Mouse (Mus musculus): Measurements from ENCODE around the gene Gucy1b1. TPM values are rescaled to one million over a fixed set of nuclear protein-coding genes. Genes with fewer than 3 reads are reported as not detected.
A peak's percentile ranks its signal among the peaks of the same experiment; 100 is the strongest.

Gucy1b1 gene
- 51.7 and 66.4 TPM in 2 replicates for polyA plus RNA-seq (2014; fragmentation: Nextera tagmentation; extraction: Ambion mirVana)

GRCm38 (mm10) chr3:82074201-82074851 is at the start of gene Gucy1b1:
Gene Gucy1b1, minus strand, starts transcription at chr3:82074689.
- Histone ChIP-seq H3K27me3 (ENCODE audit: control insufficient read depth, insufficient read depth, low read length) (no peaks in the 10 kb centered on the region), H3K36me3 (replicated peaks; ENCODE audit: control insufficient read depth, insufficient read depth) (no peaks in the 10 kb centered on the region), H3K9me3 (ENCODE audit: control insufficient read depth, low read length) (no peaks in the 10 kb centered on the region), H3K4me3 (replicated peaks; ENCODE audit: low read length) (peak within 1 kb of the TSS; percentile 55), H3K4me2 (replicated peaks) (peak within 1 kb of the TSS; percentile 97), H3K27ac (peak within 1 kb of the TSS; percentile 70), H3K4me1 (replicated peaks; ENCODE audit: control insufficient read depth, insufficient read depth, low read length) (no peaks in the 10 kb centered on the region; the same call in 1 of the 2 replicates), H3K9ac (peak within 1 kb of the TSS; percentile 71)
- ATAC-seq (ENCODE audit: low FRiP score) (peak; percentile 99), DNase-seq (ENCODE audit: low spot score) (peak; percentile 85)
- WGBS: under 1% methylated on average over 25 of the region's 25 CpGs

- H3K4me1 ChIP-seq (replicated peaks; ENCODE audit: control insufficient read depth, insufficient read depth, low read length): no peaks in the 10 kb centered on the region
- no peak overlapping the region for H3K4me2 ChIP-seq (replicated peaks)
- H3K9ac ChIP-seq: no peak overlapping the region
- 83% methylated on average over 1 of the region's 1 CpGs for WGBS
- no peaks in the 10 kb centered on the region for H3K36me3 ChIP-seq (replicated peaks; ENCODE audit: control insufficient read depth, insufficient read depth)
- H3K27me3 ChIP-seq (ENCODE audit: control insufficient read depth, insufficient read depth, low read length): no peaks in the 10 kb centered on the region
- no peak overlapping the region for H3K27ac ChIP-seq
- no peaks in the 10 kb centered on the region for H3K9me3 ChIP-seq (ENCODE audit: control insufficient read depth, low read length)
- no peak overlapping the region for H3K4me3 ChIP-seq (replicated peaks; ENCODE audit: low read length)
- DNase-seq (ENCODE audit: low spot score) (no peak), ATAC-seq (ENCODE audit: low FRiP score) (no peak)
These were observed 44.4 kb upstream of the Gucy1b1 start for GRCm38 (mm10) chr3:82118916-82119315.

- Histone ChIP-seq H3K4me1 (replicated peaks; ENCODE audit: control insufficient read depth, insufficient read depth, low read length) (no peaks in the 10 kb centered on the region), H3K36me3 (replicated peaks; ENCODE audit: control insufficient read depth, insufficient read depth) (no peaks in the 10 kb centered on the region), H3K27ac (no peak overlapping the region), H3K9me3 (ENCODE audit: control insufficient read depth, low read length) (no peaks in the 10 kb centered on the region), H3K4me2 (replicated peaks) (no peak overlapping the region), H3K4me3 (replicated peaks; ENCODE audit: low read length) (no peak overlapping the region), H3K9ac (no peak overlapping the region), H3K27me3 (ENCODE audit: control insufficient read depth, insufficient read depth, low read length) (no peaks in the 10 kb centered on the region)
- 57% methylated on average over 2 of the region's 2 CpGs for WGBS
- DNase-seq (ENCODE audit: low spot score): no peak
- no peak for ATAC-seq (ENCODE audit: low FRiP score)
These were observed 38.0 kb upstream of the Gucy1b1 start for GRCm38 (mm10) chr3:82112439-82112838.

- H3K4me2 ChIP-seq (replicated peaks): no peak overlapping the region
- H3K27ac ChIP-seq: no peak overlapping the region
- no peaks in the 10 kb centered on the region for H3K36me3 ChIP-seq (replicated peaks; ENCODE audit: control insufficient read depth, insufficient read depth)
- no peak overlapping the region for H3K9ac ChIP-seq
- H3K27me3 ChIP-seq (ENCODE audit: control insufficient read depth, insufficient read depth, low read length): no peaks in the 10 kb centered on the region
- 68% methylated on average over 3 of the region's 3 CpGs for WGBS
- no peaks in the 10 kb centered on the region for H3K4me1 ChIP-seq (replicated peaks; ENCODE audit: control insufficient read depth, insufficient read depth, low read length)
- H3K9me3 ChIP-seq (ENCODE audit: control insufficient read depth, low read length): no peaks in the 10 kb centered on the region
- ATAC-seq (ENCODE audit: low FRiP score): no peak
- no peak overlapping the region for H3K4me3 ChIP-seq (replicated peaks; ENCODE audit: low read length)
- DNase-seq (ENCODE audit: low spot score): no peak
These were observed 37.5 kb upstream of the Gucy1b1 start for GRCm38 (mm10) chr3:82111986-82112385.

- Histone ChIP-seq H3K4me2 (replicated peaks) (no peak overlapping the region), H3K36me3 (replicated peaks; ENCODE audit: control insufficient read depth, insufficient read depth) (no peaks in the 10 kb centered on the region), H3K4me1 (replicated peaks; ENCODE audit: control insufficient read depth, insufficient read depth, low read length) (no peaks in the 10 kb centered on the region), H3K9me3 (ENCODE audit: control insufficient read depth, low read length) (no peaks in the 10 kb centered on the region), H3K27me3 (ENCODE audit: control insufficient read depth, insufficient read depth, low read length) (no peaks in the 10 kb centered on the region), H3K4me3 (replicated peaks; ENCODE audit: low read length) (no peak overlapping the region), H3K9ac (no peak overlapping the region), H3K27ac (no peak overlapping the region)
- WGBS: 94% methylated on average over 15 of the region's 15 CpGs
- ATAC-seq (ENCODE audit: low FRiP score): no peak
- no peak for DNase-seq (ENCODE audit: low spot score)
These were observed 34.5 kb upstream of the Gucy1b1 start for GRCm38 (mm10) chr3:82108951-82109350.

- Histone ChIP-seq H3K9ac (no peak overlapping the region), H3K27ac (no peak overlapping the region), H3K27me3 (ENCODE audit: control insufficient read depth, insufficient read depth, low read length) (no peaks in the 10 kb centered on the region), H3K4me3 (replicated peaks; ENCODE audit: low read length) (no peak overlapping the region), H3K4me2 (replicated peaks) (no peak overlapping the region), H3K9me3 (ENCODE audit: control insufficient read depth, low read length) (no peaks in the 10 kb centered on the region), H3K4me1 (replicated peaks; ENCODE audit: control insufficient read depth, insufficient read depth, low read length) (no peaks in the 10 kb centered on the region), H3K36me3 (replicated peaks; ENCODE audit: control insufficient read depth, insufficient read depth) (no peaks in the 10 kb centered on the region)
- ATAC-seq (ENCODE audit: low FRiP score) (no peak), DNase-seq (ENCODE audit: low spot score) (no peak)
- WGBS: 81% methylated on average over 6 of the region's 6 CpGs
These were observed 29.7 kb upstream of the Gucy1b1 start for GRCm38 (mm10) chr3:82104229-82104628.

- no peak overlapping the region for H3K27ac ChIP-seq
- H3K36me3 ChIP-seq (replicated peaks; ENCODE audit: control insufficient read depth, insufficient read depth): no peaks in the 10 kb centered on the region
- no peak for ATAC-seq (ENCODE audit: low FRiP score)
- no peaks in the 10 kb centered on the region for H3K9me3 ChIP-seq (ENCODE audit: control insufficient read depth, low read length)
- no peak overlapping the region for H3K4me2 ChIP-seq (replicated peaks)
- no peaks in the 10 kb centered on the region for H3K27me3 ChIP-seq (ENCODE audit: control insufficient read depth, insufficient read depth, low read length)
- DNase-seq (ENCODE audit: low spot score): no peak
- no peak overlapping the region for H3K9ac ChIP-seq
- H3K4me3 ChIP-seq (replicated peaks; ENCODE audit: low read length): no peak overlapping the region
- WGBS: 88% methylated on average over 6 of the region's 6 CpGs
- no peaks in the 10 kb centered on the region for H3K4me1 ChIP-seq (replicated peaks; ENCODE audit: control insufficient read depth, insufficient read depth, low read length)
These were observed 24.6 kb upstream of the Gucy1b1 start for GRCm38 (mm10) chr3:82099127-82099526.

GRCm38 (mm10) chr3:82096801-82097200 is 22.3 kb upstream of the Gucy1b1 start:
- WGBS: 88% methylated on average over 2 of the region's 2 CpGs
- ATAC-seq (ENCODE audit: low FRiP score): no peak

GRCm38 (mm10) chr3:82073741-82074181 is 728 bp downstream of the Gucy1b1 start:
- DNase-seq (ENCODE audit: low spot score) (peak; percentile 55), ATAC-seq (ENCODE audit: low FRiP score) (peak; percentile 62)
- WGBS: under 1% methylated on average over 29 of the region's 34 CpGs
- no peaks in the 10 kb centered on the region for H3K36me3 ChIP-seq (replicated peaks; ENCODE audit: control insufficient read depth, insufficient read depth)
- peak overlapping the region; percentile 97 for H3K4me2 ChIP-seq (replicated peaks)
- peak overlapping the region; percentile 70 for H3K27ac ChIP-seq
- H3K4me1 ChIP-seq (replicated peaks; ENCODE audit: control insufficient read depth, insufficient read depth, low read length): no peaks in the 10 kb centered on the region; the same call in 1 of the 2 replicates
- peak overlapping the region; percentile 55 for H3K4me3 ChIP-seq (replicated peaks; ENCODE audit: low read length)
- H3K27me3 ChIP-seq (ENCODE audit: control insufficient read depth, insufficient read depth, low read length): no peaks in the 10 kb centered on the region
- no peaks in the 10 kb centered on the region for H3K9me3 ChIP-seq (ENCODE audit: control insufficient read depth, low read length)
- H3K9ac ChIP-seq: peak overlapping the region; percentile 71

More at GRCm38 (mm10) chr3:82096801-82097200, 22.3 kb upstream of the Gucy1b1 start:
- H3K27me3 ChIP-seq (ENCODE audit: control insufficient read depth, insufficient read depth, low read length): no peaks in the 10 kb centered on the region
- H3K9me3 ChIP-seq (ENCODE audit: control insufficient read depth, low read length): no peaks in the 10 kb centered on the region
- H3K27ac ChIP-seq: no peak overlapping the region
- no peak for DNase-seq (ENCODE audit: low spot score)
- no peaks in the 10 kb centered on the region for H3K4me1 ChIP-seq (replicated peaks; ENCODE audit: control insufficient read depth, insufficient read depth, low read length)
- H3K36me3 ChIP-seq (replicated peaks; ENCODE audit: control insufficient read depth, insufficient read depth): no peaks in the 10 kb centered on the region
- H3K4me2 ChIP-seq (replicated peaks): no peak overlapping the region
- no peak overlapping the region for H3K4me3 ChIP-seq (replicated peaks; ENCODE audit: low read length)
- no peak overlapping the region for H3K9ac ChIP-seq

Measured in hindbrain, embryonic 14.5 days (tissue).